Mouse (Mus musculus): Measurements from ENCODE around the gene Noto.

GRCm38 (mm10) chr6:85373951-85374733, 49.5 kb upstream of the Noto start, which contains the start of gene Rab11fip5:
- TF ChIP-seq CTCF (IDR thresholded peaks at IDR 0.05; ENCODE audit: borderline replicate concordance, insufficient read depth, low read length) (no peak), POLR2A (IDR thresholded peaks at IDR 0.05; ENCODE audit: low read depth, low read length) (peak; percentile 86)
